Mouse (Mus musculus): ENCODE data around the gene Sfn.

Gene Sfn

DNA sequence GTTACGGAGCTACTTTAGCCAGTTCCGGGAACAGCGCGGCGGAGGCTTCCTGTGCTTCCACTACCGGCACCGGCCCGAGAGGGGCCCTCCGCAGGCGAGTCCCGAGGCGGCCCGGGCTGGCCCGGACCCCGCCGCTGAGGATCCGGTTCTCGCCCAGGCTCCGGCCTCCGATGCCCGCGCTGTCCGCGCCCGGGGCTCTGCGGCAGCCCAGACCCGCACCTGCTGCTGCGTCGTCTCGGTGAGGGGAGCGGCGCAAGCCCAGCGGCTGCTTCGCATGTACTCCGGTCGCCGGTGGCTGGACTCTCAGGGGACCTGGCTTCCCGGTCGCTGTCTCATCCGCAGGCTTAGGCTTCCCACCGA, 27.1 kb downstream of the Sfn start:
- no peak for DNase-seq

DNA sequence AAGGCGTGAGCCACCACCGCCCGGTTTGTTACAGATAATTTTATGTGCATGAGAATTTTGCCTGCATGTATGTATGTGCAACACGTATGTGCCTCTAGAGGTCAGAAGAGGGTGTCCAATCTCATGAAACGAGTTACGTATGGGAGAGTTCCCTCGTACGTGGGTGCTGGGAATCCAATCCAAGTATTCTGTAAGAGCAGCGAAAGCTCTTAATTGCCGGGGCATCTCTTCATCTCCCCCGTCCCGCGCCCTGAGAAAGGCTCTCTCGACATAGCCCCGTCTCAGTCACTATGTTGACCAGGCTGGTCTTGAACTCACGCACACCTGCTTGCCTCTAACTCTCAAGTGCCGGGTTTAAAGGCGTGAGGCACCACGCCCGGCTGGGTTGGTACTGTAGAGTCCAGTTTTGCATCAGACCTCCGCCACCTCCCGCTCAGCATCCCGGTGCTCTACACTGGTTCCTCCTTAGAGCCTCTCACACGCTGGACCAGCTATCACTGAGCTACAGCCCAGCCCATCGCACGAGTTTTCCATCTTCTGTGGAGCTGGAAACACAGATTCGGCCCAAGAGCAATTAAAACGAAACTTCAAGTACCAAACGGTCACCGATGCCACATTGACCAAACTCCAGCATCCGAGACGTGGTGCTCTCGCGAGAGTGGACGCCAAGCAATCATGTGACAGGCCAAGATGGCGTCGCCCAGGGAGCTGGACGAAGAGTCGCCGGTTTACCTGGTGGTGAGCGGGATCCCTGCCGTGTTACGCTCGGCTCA, 27.7 kb downstream of the Sfn start, which contains the start of gene Gpatch3:
TSS of gene Gpatch3 (plus strand) at position 676 of the 773 bp plus-strand sequence.
- DNase-seq = peak; percentile 91

- no peak for DNase-seq
Observed at GRCm38 (mm10) chr4:133570066-133570466, 31.9 kb downstream of the Sfn start.

DNA sequence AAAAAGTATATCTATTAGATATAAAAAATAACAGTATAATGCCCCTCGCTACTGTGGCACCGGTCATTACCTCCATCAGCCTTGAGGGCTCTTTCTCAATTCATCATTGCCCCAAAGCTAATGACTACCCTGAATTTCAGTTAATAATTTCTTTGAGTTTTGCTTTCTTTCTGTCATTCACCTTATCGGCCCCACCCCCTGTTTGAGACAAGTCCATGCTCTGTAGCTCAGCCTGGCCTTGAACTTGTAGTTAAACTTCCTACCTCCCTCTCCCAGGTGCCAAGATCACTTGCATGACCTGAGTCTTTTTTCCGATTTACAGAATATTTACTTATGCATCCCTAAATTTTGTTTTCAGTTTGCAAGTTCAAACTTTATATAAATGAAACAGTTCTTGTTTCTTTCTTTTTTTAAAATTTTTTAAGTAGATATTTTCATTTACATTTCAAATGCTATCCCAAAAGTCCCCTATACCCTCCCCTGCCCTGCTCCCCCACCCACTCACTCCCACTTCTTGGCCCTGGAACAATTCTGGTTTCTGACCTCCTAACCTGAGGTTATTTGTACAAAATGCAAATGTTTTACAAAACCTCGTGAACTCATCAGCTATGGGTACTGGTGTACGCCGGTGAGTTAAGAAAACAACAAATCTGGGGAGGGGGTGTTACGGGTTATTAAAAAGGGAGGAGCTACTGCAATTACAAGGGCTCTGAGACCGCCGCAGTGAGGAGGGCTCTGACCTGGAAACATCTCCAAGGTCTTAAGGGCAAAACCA, 32.5 kb downstream of the Sfn start:
- no peak for DNase-seq

DNA sequence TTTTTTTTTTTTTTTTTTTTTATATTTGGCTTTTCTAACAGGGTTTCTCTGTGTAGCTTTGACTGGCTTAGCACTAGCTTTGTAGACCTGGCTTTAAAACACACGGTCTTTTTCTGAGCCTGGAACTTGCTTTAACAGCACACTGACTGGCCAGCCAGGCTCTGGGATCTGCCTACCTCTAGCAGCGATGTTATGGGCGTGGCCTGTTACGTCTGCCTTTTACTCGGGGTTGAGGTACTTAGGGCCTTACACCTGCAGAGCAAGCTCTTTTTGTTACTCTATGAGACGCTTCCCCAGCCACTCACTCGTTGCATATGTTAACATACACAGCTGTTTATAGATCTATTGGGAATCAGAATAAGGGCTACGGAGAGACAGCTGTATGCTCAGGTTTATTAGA, 34.7 kb downstream of the Sfn start:
- DNase-seq = no peak

GRCm38 (mm10) chr4:133563123-133563571, 38.8 kb downstream of the Sfn start:
- peak; percentile 26 for DNase-seq

DNA sequence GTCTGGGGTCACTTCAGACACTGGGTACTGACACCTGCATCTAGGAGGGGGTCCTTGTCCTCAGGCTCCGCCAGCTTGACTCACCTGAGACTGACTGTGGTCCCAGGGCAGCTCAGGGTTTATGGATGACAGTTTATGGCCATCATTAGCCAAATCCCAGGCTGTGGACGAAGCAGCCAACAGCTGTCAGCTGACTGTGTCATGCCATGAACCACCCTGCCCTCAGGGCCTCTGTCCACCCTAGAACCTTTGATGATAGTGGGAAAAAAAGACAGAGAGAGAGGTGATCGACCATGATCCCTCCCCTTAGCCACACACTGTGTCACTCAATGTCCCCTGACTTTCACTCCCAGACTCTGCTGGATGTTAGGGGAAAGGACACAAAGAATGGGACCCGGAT, 40.3 kb downstream of the Sfn start:
- DNase-seq = no peak

GRCm38 (mm10) chr4:133559846-133560245, 42.1 kb downstream of the Sfn start:
- no peak for DNase-seq

- DNase-seq = no peak
Observed at GRCm38 (mm10) chr4:133557041-133557717, 44.8 kb downstream of the Sfn start.

GRCm38 (mm10) chr4:133553448-133554330, 48.3 kb downstream of the Sfn start:
- no peak for DNase-seq

- DNase-seq = peak; percentile 26
Observed at GRCm38 (mm10) chr4:133552768-133553447, 49.1 kb downstream of the Sfn start, which contains the start of gene Nr0b2. Gene Nr0b2, plus strand, starts transcription at chr4:133553376.

- DNase-seq = no peak
Observed at GRCm38 (mm10) chr4:133552029-133552428, 49.9 kb downstream of the Sfn start.
